Mouse (Mus musculus) kidney, embryonic 14.5 days (tissue): ENCODE results near the gene Mgat4d. TPM values are rescaled to one million over a fixed set of nuclear protein-coding genes. Genes with fewer than 3 reads are reported as not detected.
"Not testable (repeated sequence)": the region's sequence is repeated elsewhere in the genome, so short reads cannot be mapped to it uniquely, and the experiment has no call there.

Experiments
- ATAC-seq: fragments of 200-750 bp; cut with Nextera tagmentation; 2 replicates; pipeline ENCODE4 v1.8.0; 2017; ENCODE audit warnings: moderate number of reproducible peaks, mild to moderate bottlenecking, moderate TSS enrichment, moderate library complexity; ENCODE audit not compliant: low FRiP score, low TSS enrichment
- H3K27ac ChIP-seq: fragments of 300-500 bp; sonication (generic); 2 replicates; pipeline ENCODE4 v1.5.1; 2014; ENCODE audit warnings: low read depth, mild to moderate bottlenecking, low read length, moderate library complexity, mixed read lengths
- H3K27me3 ChIP-seq: fragments of 300-500 bp; sonication (generic); 2 replicates; pipeline ENCODE4 v1.6.1; 2014; ENCODE audit warnings: mild to moderate bottlenecking, low read length; ENCODE audit not compliant: control insufficient read depth, insufficient read depth
- H3K36me3 ChIP-seq: fragments of 300-500 bp; sonication (generic); 2 replicates; pipeline ENCODE4 v1.6.1; 2014; ENCODE audit warnings: low read length, mixed read lengths; ENCODE audit not compliant: control insufficient read depth, insufficient read depth
- H3K4me1 ChIP-seq: fragments of 300-500 bp; sonication (generic); 2 replicates; pipeline ENCODE4 v1.6.1; 2014; ENCODE audit warnings: low read length, mixed read lengths; ENCODE audit not compliant: control insufficient read depth, insufficient read depth
- H3K4me2 ChIP-seq: fragments of 300-500 bp; sonication (generic); replicated peaks from 2 replicates; pipeline ENCODE4 v1.6.1; 2014; ENCODE audit warnings: low read depth, mild to moderate bottlenecking, low read length
- H3K4me3 ChIP-seq: fragments of 300-500 bp; sonication (generic); 2 replicates; pipeline ENCODE4 v1.5.1; 2014; ENCODE audit warnings: mild to moderate bottlenecking, low read length
- H3K9ac ChIP-seq: fragments of 300-500 bp; sonication (generic); 2 replicates; pipeline ENCODE4 v1.6.1; 2014; ENCODE audit warnings: low read depth, mild to moderate bottlenecking, low read length, moderate library complexity
- H3K9me3 ChIP-seq: fragments of 300-500 bp; sonication (generic); 2 replicates; pipeline ENCODE4 v1.6.1; 2016; ENCODE audit warnings: low read length; ENCODE audit not compliant: control insufficient read depth
- WGBS: fragments of 180-500 bp; shearing (Covaris S2); extraction: QIAGEN DNeasy Blood & Tissue Kit; methylation state at CpG from one replicate; pipeline ENCODE4 v1.1.7; 2014; 5-methylcytosine and 5-hydroxymethylcytosine counted together
- polyA plus RNA-seq: library from polyadenylated mRNA; unstranded; fragments of >200 nt; fragmentation: Nextera tagmentation; extraction: Ambion mirVana; gene quantifications from 2 replicates; pipeline ENCODE4 v1.2.1, GENCODE M21; 2014

Mgat4d gene
- not detected in 2 replicates for polyA plus RNA-seq

DNA sequence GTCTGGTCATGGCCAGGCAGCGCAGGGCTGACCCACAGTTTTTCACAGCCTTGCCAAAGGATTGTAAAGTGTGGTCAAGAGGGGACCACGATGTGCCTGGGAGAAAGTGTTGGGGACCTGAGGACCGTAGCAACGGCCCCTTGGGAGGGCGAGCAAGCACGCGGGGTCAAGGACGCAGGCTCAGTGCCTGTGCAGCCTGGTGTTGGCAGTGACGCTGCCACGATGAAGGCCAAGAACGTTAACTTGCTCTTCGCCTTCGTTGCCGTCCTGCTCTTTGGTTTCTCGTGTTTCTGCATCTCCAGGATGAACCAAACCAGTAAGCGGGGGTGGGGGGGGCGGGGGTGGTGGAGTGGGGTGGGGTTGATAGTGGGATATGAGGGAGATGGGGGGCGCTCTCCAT lies at the start of gene Mgat4d:
Gene Mgat4d, plus strand, starts transcription at position 209 of the 400 bp plus-strand sequence.
- H3K9ac ChIP-seq, result no peak within 1 kb of the TSS
- no peak within 1 kb of the TSS for H3K4me3 ChIP-seq
- no peaks in the 10 kb centered on the region for H3K4me1 ChIP-seq
- no peaks in the 10 kb centered on the region for H3K27me3 ChIP-seq
- no peaks in the 10 kb centered on the region for H3K36me3 ChIP-seq
- no peak within 1 kb of the TSS for H3K27ac ChIP-seq
- ATAC-seq, result no peak
- no peak within 1 kb of the TSS for H3K4me2 ChIP-seq
- 77% methylated on average over 18 of the region's 18 CpGs for WGBS
- no peaks in the 10 kb centered on the region for H3K9me3 ChIP-seq

- Histone ChIP-seq H3K36me3 (no peaks in the 10 kb centered on the region), H3K4me2 (no peak overlapping the region), H3K9me3 (no peaks in the 10 kb centered on the region), H3K27ac (no peak overlapping the region), H3K9ac (no peak overlapping the region), H3K27me3 (no peaks in the 10 kb centered on the region), H3K4me3 (no peak overlapping the region), H3K4me1 (no peaks in the 10 kb centered on the region)
- 54% methylated on average over 1 of the region's 1 CpGs for WGBS
- no peak for ATAC-seq
Measured at GRCm38 (mm10) chr8:83300135-83300534, 48.1 kb upstream of the Mgat4d start.

DNA sequence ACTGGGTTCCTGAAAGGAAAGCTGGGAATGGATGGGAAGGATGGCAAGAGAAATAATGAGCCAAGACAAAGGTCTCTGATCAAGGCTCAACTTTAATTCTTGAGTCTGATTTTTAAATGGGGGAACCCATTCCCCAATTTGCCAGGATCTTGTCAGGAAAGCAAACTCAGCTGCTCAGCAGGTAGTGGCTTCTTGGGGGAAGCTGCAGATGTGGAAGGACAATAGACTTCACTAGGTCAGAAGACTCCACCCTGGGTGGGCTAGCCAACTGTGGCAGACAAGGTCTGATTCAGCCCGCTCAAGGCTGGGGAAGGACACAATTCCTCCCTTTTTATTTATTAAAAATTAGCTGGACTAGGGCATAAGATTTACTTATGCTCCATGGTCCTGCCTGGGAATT lies 43.3 kb upstream of the Mgat4d start:
- Histone ChIP-seq H3K4me3 (no peak overlapping the region), H3K4me2 (no peak overlapping the region), H3K4me1 (no peaks in the 10 kb centered on the region), H3K27ac (no peak overlapping the region), H3K36me3 (no peaks in the 10 kb centered on the region), H3K9me3 (no peaks in the 10 kb centered on the region), H3K9ac (no peak overlapping the region), H3K27me3 (no peaks in the 10 kb centered on the region)
- WGBS, result 93% methylated on average over 1 of the region's 1 CpGs
- ATAC-seq, result no peak

DNA sequence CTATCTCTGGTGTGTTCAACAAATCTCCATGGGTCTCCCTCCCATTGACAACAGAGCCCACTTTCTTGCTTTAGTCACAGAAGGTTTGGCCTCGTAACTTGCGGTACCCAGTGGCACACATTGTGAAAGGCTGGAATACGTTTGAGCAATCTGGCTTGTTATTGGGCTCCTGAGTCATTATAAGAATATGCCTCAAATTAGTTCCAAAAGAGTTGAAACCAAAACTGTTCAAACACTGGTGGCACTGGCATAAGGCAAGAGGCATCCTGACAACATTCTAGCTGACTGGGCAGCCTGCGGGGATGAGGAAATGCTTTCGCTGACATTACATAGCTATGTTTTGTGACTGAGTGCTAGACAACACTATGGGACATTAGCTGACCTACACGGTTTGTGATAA lies 38.4 kb upstream of the Mgat4d start:
- H3K4me3 ChIP-seq, result no peak overlapping the region

GRCm38 (mm10) chr8:83315084-83315483 lies 33.2 kb upstream of the Mgat4d start:
- 86% methylated on average over 4 of the region's 4 CpGs for WGBS
- H3K4me2 ChIP-seq, H3K4me1 ChIP-seq, H3K9ac ChIP-seq, H3K9me3 ChIP-seq, ATAC-seq, H3K27me3 ChIP-seq, H3K4me3 ChIP-seq, H3K27ac ChIP-seq: not testable (repeated sequence)
- peaks cover 31% of the 10 kb centered on the region for H3K36me3 ChIP-seq

More for the DNA sequence above, 38.4 kb upstream of the Mgat4d start:
- WGBS, result 94% methylated on average over 6 of the region's 6 CpGs
- ATAC-seq, result no peak
- Histone ChIP-seq H3K9ac (no peak overlapping the region), H3K4me1 (no peaks in the 10 kb centered on the region), H3K4me2 (no peak overlapping the region), H3K36me3 (no peaks in the 10 kb centered on the region), H3K27me3 (no peaks in the 10 kb centered on the region), H3K27ac (no peak overlapping the region), H3K9me3 (no peaks in the 10 kb centered on the region)

DNA sequence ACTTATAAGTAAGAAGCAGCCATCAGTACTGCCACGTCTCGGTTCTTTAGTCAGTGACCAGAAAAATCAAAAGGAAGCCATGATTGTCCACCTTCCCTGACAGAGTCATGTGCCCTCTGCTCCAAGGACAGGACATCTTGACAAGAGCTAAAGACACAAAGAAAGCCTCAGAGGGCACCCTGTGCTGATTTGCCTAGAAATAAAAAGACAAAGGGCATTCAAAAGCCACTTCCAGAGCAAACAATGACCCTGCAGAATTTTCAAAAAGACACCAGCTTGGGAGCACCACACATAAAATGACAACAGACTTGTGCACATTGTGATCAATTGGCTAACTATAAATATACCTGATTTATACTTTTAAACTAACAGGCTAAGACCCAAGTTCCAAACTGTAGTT lies 32.6 kb upstream of the Mgat4d start:
- Histone ChIP-seq H3K4me2 (no peak overlapping the region), H3K27ac (no peak overlapping the region), H3K36me3 (peaks cover 33% of the 10 kb centered on the region), H3K9ac (no peak overlapping the region), H3K27me3 (no peaks in the 10 kb centered on the region), H3K4me1 (no peaks in the 10 kb centered on the region), H3K9me3 (no peaks in the 10 kb centered on the region), H3K4me3 (no peak overlapping the region)
- ATAC-seq, result no peak
- 75% methylated on average over 2 of the region's 2 CpGs for WGBS

- peaks cover 48% of the 10 kb centered on the region for H3K36me3 ChIP-seq
- no peaks in the 10 kb centered on the region for H3K27me3 ChIP-seq
- H3K9me3 ChIP-seq, result no peaks in the 10 kb centered on the region
- no peak overlapping the region for H3K4me2 ChIP-seq
- no peak overlapping the region for H3K27ac ChIP-seq
- no peaks in the 10 kb centered on the region for H3K4me1 ChIP-seq
- 89% methylated on average over 3 of the region's 3 CpGs for WGBS
- no peak for ATAC-seq
- H3K4me3 ChIP-seq, result no peak overlapping the region
- H3K9ac ChIP-seq, result no peak overlapping the region
Measured at GRCm38 (mm10) chr8:83320543-83320942, 27.7 kb upstream of the Mgat4d start.

DNA sequence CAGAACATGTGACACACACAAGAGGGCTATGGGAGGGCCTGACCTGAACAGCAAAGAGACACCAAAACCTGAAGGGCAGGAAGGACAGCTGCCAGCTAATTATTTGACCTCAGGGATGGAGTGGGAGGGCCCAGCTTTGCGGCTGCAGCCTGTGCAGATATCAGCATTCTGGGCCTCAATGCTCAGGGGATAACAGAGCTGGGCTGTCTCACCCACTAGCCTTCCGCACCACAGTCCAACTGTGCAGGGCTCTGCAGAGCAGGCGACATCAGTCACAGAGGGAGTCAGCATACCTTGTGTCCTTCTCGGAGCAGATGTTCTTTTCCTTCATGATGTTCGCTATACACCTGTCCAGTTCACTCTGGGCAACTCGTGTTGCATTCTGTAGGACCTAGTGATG lies 25.9 kb upstream of the Mgat4d start:
- Histone ChIP-seq H3K4me3 (no peak overlapping the region), H3K9me3 (no peaks in the 10 kb centered on the region), H3K27me3 (no peaks in the 10 kb centered on the region), H3K4me2 (no peak overlapping the region), H3K27ac (no peak overlapping the region), H3K9ac (no peak overlapping the region), H3K36me3 (peaks cover 33% of the 10 kb centered on the region), H3K4me1 (no peaks in the 10 kb centered on the region)
- WGBS, result 92% methylated on average over 6 of the region's 6 CpGs
- ATAC-seq, result no peak

- H3K9ac ChIP-seq, result no peak overlapping the region
- ATAC-seq, result no peak
- no peak overlapping the region for H3K4me2 ChIP-seq
- H3K27ac ChIP-seq, result no peak overlapping the region
- H3K4me1 ChIP-seq, result no peaks in the 10 kb centered on the region
- no peaks in the 10 kb centered on the region for H3K9me3 ChIP-seq
- H3K4me3 ChIP-seq, result no peak overlapping the region
- 90% methylated on average over 2 of the region's 2 CpGs for WGBS
- H3K36me3 ChIP-seq, result peaks cover 35% of the 10 kb centered on the region
- no peaks in the 10 kb centered on the region for H3K27me3 ChIP-seq
Measured at GRCm38 (mm10) chr8:83323056-83323455, 25.2 kb upstream of the Mgat4d start.
